Mouse (Mus musculus) macrophage (primary cell): Measurements from ENCODE around the gene Wdr18. TPM values are rescaled to one million over a fixed set of nuclear protein-coding genes. Genes with fewer than 3 reads are reported as not detected.
A peak's percentile ranks its signal among the peaks of the same experiment; 100 is the strongest.

ENCODE experiments used
- H3K27ac ChIP-seq: fragments of 350-480 bp; formaldehyde crosslinking; 2 replicates; pipeline ENCODE4 v1.9.0; 2021
- H3K36me3 ChIP-seq: fragments of 350-480 bp; formaldehyde crosslinking; 2 replicates; pipeline ENCODE4 v1.9.0; 2021; ENCODE audit errors: inconsistent target
- H3K4me3 ChIP-seq: fragments of 350-480 bp; formaldehyde crosslinking; 2 replicates; pipeline ENCODE4 v1.9.0; 2021; ENCODE audit errors: inconsistent target
- H3K79me2 ChIP-seq: fragments of 350-480 bp; formaldehyde crosslinking; 2 replicates; pipeline ENCODE4 v1.9.0; 2021; ENCODE audit errors: inconsistent target
- WGBS: methylation state at CpG from one replicate; pipeline ENCODE4 v1.1.7; 2026; ENCODE audit warnings: inconsistent platforms; ENCODE audit not compliant: missing documents; 5-methylcytosine and 5-hydroxymethylcytosine counted together
- polyA plus RNA-seq: library from polyadenylated mRNA; stranded (reverse); fragments of 250-400 nt; gene quantifications from 3 replicates; pipeline ENCODE4 v1.2.4, GENCODE M21; 2018; ENCODE audit warnings: inconsistent platforms

Wdr18 gene
- polyA plus RNA-seq, 1 experiment from 2014 or later, result 11.4 TPM

DNA sequence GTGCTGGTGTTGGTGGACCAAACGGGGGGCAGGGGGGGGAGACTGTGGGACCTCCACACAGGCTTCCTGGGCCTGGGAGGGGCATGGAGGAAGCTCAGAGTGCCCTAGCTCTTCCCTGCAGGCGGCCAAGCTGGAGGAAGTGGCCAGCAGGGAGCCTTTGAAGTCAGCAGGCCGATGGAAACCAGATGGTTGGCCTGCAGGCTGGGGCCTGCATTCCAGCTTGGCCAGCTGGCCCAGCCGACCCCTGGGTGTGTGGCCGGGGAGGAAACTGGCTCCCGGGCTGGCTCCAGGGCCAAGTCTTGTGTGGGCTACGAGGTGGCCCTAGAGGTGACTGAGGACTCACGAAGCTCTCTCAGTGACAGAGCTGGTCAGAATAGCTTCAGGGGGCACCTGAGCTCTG, 27.2 kb upstream of the Wdr18 start:
- 39% methylated on average over 8 of the region's 8 CpGs for WGBS
- Histone ChIP-seq H3K27ac (peak overlapping the region; percentile 46), H3K79me2 (peaks cover 99% of the 10 kb centered on the region), H3K4me3 (no peak overlapping the region), H3K36me3 (peaks cover 11% of the 10 kb centered on the region; the same call in 1 of the 2 replicates)

DNA sequence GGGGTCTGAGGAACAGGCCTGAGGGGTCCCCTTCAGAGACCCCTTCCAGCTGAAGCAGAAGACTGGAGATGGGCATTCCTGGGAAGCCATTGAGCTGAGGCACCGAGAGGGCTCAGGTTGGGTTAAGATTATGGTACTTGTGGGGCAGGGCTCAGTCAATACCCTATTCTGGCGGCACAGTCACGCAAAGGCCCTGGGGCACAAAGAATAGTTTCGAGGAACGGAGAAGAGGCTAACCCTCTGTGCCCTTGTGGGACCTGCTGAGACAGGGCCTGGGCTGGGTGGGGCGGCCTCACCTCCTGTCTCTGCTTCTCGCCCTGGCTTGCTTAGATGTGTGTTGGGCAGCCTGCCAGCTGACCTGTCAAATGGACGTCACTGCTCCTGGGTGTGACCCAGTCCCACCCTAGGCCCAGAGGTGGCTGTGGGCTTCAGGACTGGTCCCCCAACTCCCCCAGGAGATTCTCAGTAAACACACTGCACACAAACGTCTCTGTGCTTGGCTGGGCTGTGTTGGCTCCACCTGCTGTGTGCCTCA, 26.7 kb upstream of the Wdr18 start:
- no peak overlapping the region for H3K4me3 ChIP-seq
- WGBS, result 93% methylated on average over 9 of the region's 9 CpGs
- peak overlapping the region; percentile 46 for H3K27ac ChIP-seq
- H3K36me3 ChIP-seq, result peaks cover 11% of the 10 kb centered on the region; the same call in 1 of the 2 replicates
- peaks cover 99% of the 10 kb centered on the region for H3K79me2 ChIP-seq

DNA sequence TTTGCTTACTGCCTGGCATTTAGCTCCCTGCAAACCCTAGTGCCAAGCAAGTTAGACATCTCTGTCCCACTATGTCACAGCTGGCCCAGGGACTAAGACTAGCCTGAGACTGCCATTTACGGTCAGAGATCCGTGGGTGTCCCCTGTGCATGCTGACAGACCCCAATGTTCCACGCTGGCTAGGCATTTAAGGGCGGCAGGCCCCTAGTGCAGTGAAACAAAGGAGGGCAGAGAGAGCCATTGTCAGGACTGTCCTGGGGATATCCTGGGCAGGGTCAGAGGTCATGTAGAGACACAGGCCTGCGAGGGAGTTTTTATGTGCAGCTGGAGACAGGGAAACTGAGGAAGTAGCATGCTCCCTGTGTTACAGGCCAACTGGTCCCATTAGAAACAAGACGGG, 26.1 kb upstream of the Wdr18 start:
- Histone ChIP-seq H3K27ac (peak overlapping the region; percentile 46), H3K4me3 (no peak overlapping the region), H3K79me2 (peaks cover 99% of the 10 kb centered on the region), H3K36me3 (peaks cover 11% of the 10 kb centered on the region; the same call in 1 of the 2 replicates)
- 85% methylated on average over 6 of the region's 6 CpGs for WGBS

- peaks cover 99% of the 10 kb centered on the region for H3K79me2 ChIP-seq
- peak overlapping the region; percentile 46 for H3K27ac ChIP-seq
- H3K36me3 ChIP-seq, result peaks cover 11% of the 10 kb centered on the region; the same call in 1 of the 2 replicates
- H3K4me3 ChIP-seq, result no peak overlapping the region
- 40% methylated on average over 13 of the region's 13 CpGs for WGBS
These were observed 25.7 kb upstream of the Wdr18 start for GRCm38 (mm10) chr10:79934272-79934721.

DNA sequence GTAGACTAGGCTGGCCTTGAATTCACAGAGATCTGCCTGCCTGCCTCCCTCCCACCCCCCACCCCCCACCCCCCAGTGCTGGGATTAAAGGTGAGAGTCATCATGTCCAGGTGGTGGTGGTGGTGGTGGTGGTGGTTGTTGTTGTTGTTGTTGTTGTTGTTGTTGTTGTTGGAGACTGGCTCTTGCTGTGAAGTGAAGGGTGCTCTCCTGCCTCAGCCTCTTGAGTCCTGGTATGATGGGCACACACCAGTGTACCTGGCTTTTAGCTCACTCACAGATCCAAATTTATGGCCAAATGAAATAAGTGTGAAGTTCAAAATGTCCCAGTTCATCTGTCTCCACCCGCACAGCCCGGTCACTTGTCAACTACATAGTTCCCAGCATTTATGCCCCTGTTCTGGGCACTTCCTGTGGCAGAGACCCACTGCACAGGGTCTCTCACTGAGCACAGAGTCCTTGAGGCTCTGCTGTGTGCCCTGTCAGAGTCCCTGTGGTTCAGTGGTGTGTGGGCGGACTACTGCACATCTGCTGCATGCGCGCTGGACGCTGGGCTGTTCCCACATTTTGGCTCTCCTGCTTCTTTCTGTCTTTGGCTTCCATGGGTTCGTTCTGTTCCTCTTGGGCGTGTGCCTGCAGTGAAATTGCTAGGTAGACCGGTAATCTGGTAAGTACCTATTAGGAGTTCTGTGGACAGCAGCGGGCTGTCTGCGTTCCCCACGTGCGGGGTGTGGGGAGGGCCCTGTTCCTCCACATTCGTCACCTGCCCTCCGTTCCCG, 25.0 kb upstream of the Wdr18 start:
- WGBS, result 98% methylated on average over 16 of the region's 16 CpGs
- Histone ChIP-seq H3K27ac (peak overlapping the region; percentile 46), H3K36me3 (peaks cover 11% of the 10 kb centered on the region; the same call in 1 of the 2 replicates), H3K4me3 (no peak overlapping the region), H3K79me2 (peaks cover 99% of the 10 kb centered on the region)

DNA sequence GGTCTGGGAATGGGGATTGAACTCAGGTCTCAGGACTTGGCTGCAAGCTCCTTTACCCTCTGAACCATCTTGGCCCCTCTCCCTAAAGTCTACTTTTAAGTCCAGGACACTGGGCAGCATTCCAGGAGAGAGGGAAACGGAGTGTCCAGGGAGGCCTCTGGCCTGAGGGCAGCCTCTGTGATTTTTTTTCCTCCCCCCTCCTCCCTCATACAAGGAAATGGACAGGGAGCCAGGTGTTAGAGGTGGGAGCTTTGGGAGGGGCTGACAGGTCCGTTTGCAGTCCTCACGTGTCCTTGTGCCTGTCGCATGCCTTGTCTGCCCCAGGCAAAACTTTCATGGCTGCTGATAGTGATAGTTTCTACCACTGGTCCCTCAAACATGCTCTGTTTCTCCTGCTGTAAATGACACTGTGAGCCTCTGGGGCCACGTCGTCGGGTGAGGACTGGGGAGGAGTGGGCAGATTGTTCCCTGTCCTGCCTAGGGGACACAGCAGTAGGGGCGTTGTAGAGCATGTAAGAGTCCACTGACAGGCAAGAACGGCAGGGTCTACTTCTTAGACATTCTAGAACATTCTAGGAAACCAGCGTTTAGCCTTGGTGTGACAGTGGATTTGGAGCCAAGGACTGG, 23.6 kb upstream of the Wdr18 start:
- Histone ChIP-seq H3K36me3 (peaks cover 11% of the 10 kb centered on the region; the same call in 1 of the 2 replicates), H3K79me2 (peaks cover 99% of the 10 kb centered on the region), H3K4me3 (no peak overlapping the region), H3K27ac (peak overlapping the region; percentile 47)
- WGBS, result 45% methylated on average over 10 of the region's 10 CpGs

GRCm38 (mm10) chr10:79936911-79937441, 23.0 kb upstream of the Wdr18 start:
- 2% methylated on average over 27 of the region's 27 CpGs for WGBS
- H3K27ac ChIP-seq, result peak overlapping the region; percentile 47
- H3K79me2 ChIP-seq, result peaks cover 99% of the 10 kb centered on the region
- no peak overlapping the region for H3K4me3 ChIP-seq
- peaks cover 9% of the 10 kb centered on the region; the same call in 1 of the 2 replicates for H3K36me3 ChIP-seq

DNA sequence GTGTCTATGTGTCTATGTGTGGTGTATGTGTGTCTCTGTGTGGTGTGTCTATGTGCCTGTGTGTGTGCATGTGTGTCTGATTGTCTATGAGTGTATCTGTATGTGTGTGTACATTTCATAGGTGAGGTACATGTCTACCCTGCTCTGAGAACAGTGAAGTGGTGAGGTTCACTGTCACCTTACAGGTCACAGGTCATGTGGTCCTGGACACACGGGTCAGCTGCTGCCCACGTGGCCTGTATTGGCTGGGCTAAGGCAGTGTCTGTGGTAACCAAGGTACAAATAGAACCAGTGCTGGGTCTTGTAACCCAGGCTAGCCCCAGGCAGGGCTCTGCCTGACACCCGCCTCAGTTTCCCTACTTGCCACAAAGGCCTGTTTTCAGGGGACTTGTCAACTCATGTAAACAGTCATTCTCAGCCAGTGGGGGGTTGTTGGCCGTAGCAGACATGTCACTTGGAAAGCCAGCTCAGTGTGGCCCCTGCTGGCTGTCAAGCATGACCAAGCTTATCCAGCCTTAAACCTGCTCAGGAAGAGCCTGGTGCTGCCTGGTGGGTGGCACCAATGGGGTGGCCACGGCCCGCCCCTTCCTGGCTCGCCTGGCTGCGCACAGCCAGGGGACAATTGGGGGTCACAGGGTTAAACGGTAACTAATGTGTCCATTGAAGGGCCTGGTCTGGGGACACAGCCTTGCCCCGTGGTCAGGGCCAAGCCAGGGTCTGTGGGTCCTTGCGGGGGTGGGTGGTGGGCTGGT, 22.0 kb upstream of the Wdr18 start:
- no peak overlapping the region for H3K27ac ChIP-seq
- WGBS, result 64% methylated on average over 11 of the region's 11 CpGs
- peaks cover 8% of the 10 kb centered on the region; the same call in 1 of the 2 replicates for H3K36me3 ChIP-seq
- H3K4me3 ChIP-seq, result no peak overlapping the region
- peaks cover 99% of the 10 kb centered on the region for H3K79me2 ChIP-seq

- WGBS, result under 1% methylated on average over 7 of the region's 7 CpGs
- Histone ChIP-seq H3K27ac (peak overlapping the region; percentile 71), H3K79me2 (peaks cover 99% of the 10 kb centered on the region), H3K4me3 (no peak overlapping the region), H3K36me3 (no peaks in the 10 kb centered on the region)
These were observed 19.2 kb upstream of the Wdr18 start for GRCm38 (mm10) chr10:79940749-79941148.

- Histone ChIP-seq H3K79me2 (peaks cover 100% of the 10 kb centered on the region), H3K27ac (no peak overlapping the region), H3K4me3 (no peak overlapping the region), H3K36me3 (no peaks in the 10 kb centered on the region; the same call in 1 of the 2 replicates)
- 91% methylated on average over 1 of the region's 1 CpGs for WGBS
These were observed 17.0 kb upstream of the Wdr18 start for GRCm38 (mm10) chr10:79942988-79943387.

DNA sequence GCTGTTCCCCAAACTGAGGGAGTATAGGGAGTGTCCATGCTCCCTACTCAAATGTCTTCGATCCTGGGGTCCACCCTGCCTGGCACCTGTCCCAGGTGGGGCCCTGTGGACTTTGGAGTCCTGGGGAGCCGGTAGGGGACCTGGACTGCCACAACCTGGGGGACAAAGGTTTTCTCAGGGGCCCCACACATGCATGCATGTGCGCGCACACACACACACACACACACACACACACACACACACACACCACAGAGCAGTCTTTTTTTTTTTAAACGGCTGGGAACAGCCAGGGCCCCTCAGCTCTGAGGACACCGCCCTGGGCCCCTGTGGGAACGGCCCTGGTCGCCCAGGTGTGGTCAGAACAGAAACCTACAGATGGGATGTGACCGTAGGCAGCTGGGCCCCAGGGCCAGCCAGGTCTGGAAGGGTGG, 16.5 kb upstream of the Wdr18 start:
- Histone ChIP-seq H3K79me2 (peaks cover 95% of the 10 kb centered on the region; the same call in 1 of the 2 replicates), H3K36me3 (peaks cover 3% of the 10 kb centered on the region; the same call in 1 of the 2 replicates), H3K27ac (no peak overlapping the region), H3K4me3 (no peak overlapping the region)
- 76% methylated on average over 9 of the region's 9 CpGs for WGBS

- peaks cover 20% of the 10 kb centered on the region; the same call in 1 of the 2 replicates for H3K36me3 ChIP-seq
- no peak overlapping the region for H3K4me3 ChIP-seq
- WGBS, result 86% methylated on average over 13 of the region's 16 CpGs
- H3K27ac ChIP-seq, result peak overlapping the region; percentile 52
- peaks cover 73% of the 10 kb centered on the region; the same call in 1 of the 2 replicates for H3K79me2 ChIP-seq
These were observed 14.3 kb upstream of the Wdr18 start for GRCm38 (mm10) chr10:79945507-79946234.

- no peak overlapping the region for H3K4me3 ChIP-seq
- H3K36me3 ChIP-seq, result peaks cover 29% of the 10 kb centered on the region; the same call in 1 of the 2 replicates
- peak overlapping the region; percentile 52 for H3K27ac ChIP-seq
- H3K79me2 ChIP-seq, result peaks cover 61% of the 10 kb centered on the region; the same call in 1 of the 2 replicates
- WGBS, result 47% methylated on average over 7 of the region's 7 CpGs
These were observed 13.1 kb upstream of the Wdr18 start for GRCm38 (mm10) chr10:79946752-79947322.
